Mouse (Mus musculus): ENCODE data around the gene Bag6.
"Not testable (repeated sequence)": the region's sequence is repeated elsewhere in the genome, so short reads cannot be mapped to it uniquely, and the experiment has no call there.

Gene Bag6

DNA sequence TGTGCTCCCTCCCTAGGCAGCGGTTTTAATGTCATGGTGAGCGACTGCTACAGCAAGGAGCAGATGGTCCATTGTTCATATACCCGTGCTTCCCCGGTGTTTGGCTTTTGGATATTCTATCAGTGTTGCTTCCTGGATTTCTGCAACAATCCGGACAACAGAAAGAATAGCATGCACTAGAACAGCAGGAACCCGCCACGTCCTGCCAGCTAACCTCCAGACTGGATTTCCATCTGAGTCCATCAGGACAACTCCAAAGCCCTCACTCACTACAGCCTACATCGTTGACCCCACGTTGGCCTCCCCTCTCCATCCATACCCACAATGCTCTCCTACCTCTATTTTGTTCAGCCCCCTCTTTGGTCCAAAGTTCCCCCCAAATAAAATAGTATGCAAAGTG, 23.2 kb upstream of the Bag6 start:
- DNase-seq (ENCODE audit: low spot score in 2 of 2) = no peak

DNA sequence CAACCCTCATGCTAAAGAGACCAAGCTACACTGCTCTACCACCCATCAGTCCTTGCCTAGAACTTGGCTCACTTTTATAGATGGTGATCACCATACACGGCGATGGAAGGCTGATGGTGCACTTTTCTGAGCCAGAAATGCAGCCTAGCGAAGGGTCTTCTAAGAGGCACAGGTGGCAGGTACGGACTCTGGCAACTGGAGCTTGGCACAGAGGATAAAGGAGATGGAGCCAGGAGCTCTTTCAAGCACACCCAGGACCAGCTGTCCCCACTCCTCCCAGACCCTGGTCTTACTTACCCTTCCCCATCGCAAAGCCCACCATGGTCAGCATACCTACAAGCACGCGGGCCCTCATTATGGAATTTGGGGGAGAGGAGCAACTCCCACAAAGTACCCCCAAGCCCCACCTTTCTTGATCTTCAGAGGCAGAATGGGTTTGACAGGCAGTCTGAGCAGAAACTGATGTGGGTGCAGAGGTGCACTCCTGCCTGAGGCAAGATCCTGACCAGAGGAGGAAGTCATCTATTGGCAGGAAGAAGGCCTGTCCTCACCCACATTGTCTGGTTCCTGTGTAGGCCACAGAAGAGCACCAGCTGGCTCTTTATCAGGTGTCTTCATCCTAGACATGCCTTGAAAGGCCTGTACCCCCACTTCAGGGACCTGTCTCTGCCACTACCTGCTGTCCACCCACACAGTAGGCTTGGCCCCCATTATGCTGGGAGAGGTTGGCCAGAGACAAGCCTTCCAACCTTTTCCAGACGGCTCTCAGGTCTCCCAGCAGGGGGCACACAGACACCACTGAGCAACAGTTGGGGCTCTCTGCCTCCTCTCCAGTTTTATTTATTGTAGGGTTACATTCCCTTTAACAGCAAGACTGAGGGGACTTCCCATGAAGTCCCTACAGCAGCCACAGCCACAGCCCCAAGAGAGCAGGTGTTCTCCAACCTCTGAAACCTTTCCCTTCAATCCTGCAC, 19.6 kb upstream of the Bag6 start, which contains the start of gene Ly6g5b:
TSS of gene Ly6g5b (minus strand) at position 383 of the 974 bp plus-strand sequence.
- DNase-seq (ENCODE audit: low spot score in 2 of 2) = peak; percentile 27 to 52

DNA sequence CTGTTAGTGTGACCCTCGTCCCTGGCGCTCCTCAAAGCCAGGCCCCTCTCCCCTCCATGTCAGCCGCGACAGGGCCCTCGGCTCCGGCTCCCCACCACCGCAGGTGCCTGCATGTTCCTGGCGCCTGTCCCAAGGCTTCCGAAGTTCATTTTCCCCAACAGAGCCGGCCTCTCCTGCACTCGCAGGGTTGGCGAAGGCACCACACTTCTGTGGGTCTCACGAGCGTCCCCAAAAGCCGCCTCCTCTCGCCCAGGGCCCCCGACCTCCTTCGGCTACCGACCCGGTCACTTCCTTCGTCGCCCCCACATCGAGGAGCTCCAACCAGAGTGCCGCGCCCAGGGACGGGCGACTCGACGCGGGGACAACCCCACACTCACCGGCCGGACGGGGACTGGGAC, 14.2 kb upstream of the Bag6 start:
- DNase-seq (ENCODE audit: low spot score in 2 of 2) = no peak

DNA sequence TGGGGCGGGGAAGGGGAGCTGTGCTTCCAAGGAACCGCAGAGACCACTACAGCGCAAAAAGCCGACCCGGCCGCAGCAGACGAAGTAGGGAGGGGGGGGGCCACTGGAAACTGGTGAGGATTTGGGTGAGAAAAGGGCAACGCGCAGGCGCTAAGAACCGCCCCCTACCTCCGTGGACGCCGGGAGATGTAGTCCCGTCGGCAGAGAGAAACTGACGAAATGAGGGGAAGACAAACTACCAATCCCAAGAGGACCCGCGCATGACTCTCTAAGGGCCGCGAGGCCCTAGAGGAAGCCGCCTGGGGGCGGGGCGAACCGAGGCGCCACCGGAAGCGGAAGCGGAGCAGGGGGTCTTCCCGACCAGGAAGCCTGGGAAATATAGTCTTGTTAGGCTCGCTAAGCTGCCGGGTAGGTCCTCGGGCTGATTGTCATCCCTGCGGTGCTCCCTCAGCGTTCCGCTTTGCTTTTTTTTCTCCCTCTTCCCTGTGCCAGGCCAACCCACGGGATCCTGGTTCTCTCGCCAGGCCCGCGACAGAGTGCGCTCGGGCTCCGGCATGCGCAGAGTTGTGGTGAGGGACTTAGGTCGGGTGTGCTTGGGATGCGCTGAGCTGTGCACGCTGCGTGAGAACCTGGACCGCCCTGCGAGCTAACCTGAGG, 13.7 kb upstream of the Bag6 start, which contains the start of gene Gpank1:
TSS of gene Gpank1 (plus strand) at position 313 of the 657 bp plus-strand sequence.
- DNase-seq (ENCODE audit: low spot score in 2 of 2) = peak; percentile 97

DNA sequence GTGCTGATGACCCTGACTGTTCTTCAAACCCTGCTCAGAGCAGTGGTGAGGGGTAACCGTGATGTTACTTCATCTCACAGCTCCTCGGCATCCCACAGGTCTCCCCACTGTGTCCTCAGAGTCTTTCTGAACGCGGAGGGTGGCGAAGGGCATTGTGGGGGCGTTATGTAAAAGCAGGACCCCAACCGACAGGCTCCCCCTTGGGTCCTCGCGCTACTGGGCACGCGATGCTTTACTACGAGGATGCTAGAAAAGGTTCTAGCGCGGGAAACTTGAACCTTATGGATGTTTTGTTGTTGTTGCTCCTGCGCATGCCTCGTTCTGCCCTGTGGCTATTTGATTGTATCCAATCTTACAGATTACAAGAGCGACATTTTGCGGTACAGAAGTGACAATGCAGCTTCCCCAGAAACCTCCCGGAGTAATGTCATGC, 13.1 kb upstream of the Bag6 start, which contains the start of gene Csnk2b:
TSS of gene Csnk2b (minus strand) at position 183 of the 433 bp plus-strand sequence.
- DNase-seq (ENCODE audit: low spot score in 2 of 2) = peak; percentile 38 to 52

DNA sequence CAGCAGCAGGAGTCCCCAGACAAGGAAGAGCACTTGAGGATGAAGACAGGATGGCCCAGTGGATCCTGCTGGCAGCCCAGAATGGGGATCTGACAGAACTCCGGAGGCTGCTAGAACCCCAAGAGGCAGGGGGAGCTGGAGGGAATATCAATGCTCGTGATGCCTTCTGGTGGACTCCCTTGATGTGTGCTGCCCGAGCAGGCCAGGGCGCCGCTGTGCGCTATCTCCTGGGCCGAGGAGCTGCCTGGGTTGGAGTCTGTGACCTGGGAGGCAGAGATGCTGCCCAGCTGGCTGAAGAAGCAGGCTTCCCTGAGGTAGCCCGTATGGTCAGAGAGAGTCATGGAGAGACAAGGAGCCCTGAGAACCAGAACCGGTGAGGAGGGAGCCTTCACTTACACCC, 11.7 kb upstream of the Bag6 start:
- not testable (repeated sequence) for DNase-seq (ENCODE audit: low spot score in 2 of 2)

DNA sequence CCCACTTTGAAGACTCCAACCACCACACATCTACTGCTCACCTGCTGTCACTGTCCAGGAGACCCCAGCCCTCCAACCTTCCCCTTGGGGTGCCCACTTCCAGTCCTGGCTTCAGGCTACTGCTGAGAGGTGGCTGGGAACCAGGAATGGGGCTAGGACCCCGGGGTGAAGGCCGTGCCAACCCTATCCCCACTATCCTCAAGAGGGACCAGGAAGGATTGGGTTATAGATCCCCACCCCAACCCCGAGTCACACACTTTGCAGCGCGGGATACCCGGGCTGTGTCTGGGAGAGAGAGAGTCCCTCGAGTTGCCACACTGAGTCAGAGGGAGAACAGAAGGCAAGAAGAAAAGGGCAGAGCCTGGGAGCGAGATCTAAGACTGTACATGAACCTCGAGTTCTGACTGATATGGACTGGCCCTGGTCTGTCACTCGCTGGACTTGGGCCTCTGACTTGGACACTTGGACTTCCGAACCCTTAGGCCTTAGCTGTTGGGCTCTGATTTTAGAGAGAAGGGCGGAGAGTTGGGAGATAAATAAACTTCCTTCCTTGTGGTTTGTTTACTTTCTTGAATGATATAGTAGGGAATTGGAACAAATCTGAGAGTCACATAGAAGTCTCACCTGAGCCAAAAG, 10.6 kb upstream of the Bag6 start:
- DNase-seq (ENCODE audit: low spot score in 2 of 2) = not testable (repeated sequence)

DNA sequence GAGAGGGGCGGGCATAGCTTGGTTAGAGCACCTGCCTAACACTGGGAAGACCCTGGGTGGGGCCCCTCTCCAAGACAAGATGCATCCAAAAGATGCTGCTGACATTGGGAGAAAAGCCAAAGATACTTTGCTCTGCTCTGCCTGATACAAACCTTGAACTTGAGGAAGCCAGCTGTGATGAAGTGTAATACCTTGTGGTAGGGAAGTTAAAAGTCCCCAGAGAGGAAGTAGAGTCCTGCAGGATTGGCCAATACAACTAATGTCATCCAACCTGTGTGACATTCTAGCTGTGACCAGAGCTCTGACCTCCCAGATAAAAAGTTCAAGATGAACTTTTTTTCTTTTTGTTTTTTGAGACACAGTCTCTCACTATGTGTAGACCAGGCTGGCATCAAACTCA, 9.9 kb upstream of the Bag6 start:
- no peak for DNase-seq (ENCODE audit: low spot score in 2 of 2)

DNA sequence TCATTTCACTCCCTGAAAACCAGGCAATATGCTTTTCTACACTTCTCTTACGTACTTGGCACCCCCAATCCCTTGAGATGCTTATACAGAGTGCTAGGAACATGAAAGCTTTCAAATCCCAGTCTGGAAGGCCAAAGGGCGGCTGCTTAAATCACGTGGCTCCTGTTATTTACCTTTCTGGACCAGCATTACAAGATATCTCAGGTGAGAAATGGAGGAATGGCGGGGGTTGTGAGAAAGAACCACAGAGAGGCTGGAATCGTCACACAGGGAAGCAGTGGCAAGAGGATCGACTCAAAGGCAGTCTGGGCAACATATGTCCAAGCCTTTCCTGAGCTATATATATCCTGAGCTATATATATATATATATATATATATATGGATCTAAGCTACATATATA, 9.4 kb upstream of the Bag6 start:
- no peak for DNase-seq (ENCODE audit: low spot score in 2 of 2)

DNA sequence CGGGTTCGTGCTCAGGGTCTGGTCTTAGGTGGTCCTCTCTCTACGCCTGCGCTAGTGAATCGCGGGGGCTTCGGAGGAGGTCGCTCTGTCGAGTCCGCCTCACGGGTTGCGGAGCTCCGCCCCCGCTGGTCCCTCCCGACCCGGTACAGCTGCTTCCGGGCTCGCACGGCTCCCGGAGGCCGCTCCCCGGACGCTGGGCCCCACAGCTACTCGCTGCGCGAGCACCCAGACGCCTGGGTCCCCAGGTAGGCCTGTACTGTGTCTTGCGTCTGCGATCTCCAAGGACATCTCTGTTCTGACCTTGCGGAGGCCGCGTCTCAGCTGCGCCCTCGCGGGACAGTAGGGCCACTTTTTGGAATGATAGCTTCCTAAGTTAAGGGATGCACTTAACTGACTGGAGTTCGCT, 8.8 kb upstream of the Bag6 start, which contains the start of gene D17H6S53E:
TSS of gene D17H6S53E (plus strand) at position 168 of the 406 bp plus-strand sequence.
- DNase-seq (ENCODE audit: low spot score in 2 of 2) = peak; percentile 61 to 75

DNA sequence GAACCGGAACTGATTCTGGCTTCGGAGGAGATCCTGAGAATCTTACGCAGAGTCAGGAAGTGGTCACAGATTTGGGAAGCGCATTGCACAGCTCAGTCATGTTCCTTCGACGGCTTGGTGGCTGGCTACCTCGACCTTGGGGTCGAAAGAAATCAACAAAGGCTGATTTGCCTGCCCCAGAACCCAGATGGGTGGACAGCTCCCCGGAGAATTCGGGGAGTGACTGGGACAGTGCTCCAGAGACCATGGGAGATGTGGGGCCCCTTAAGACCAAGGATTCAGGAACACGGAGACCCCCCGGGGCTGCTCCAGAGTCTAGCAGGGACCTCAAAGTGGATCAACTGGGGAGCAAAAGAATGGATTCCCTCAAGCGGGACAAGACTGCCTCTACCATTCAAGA, 8.0 kb upstream of the Bag6 start:
- DNase-seq (ENCODE audit: low spot score in 2 of 2) = no peak

DNA sequence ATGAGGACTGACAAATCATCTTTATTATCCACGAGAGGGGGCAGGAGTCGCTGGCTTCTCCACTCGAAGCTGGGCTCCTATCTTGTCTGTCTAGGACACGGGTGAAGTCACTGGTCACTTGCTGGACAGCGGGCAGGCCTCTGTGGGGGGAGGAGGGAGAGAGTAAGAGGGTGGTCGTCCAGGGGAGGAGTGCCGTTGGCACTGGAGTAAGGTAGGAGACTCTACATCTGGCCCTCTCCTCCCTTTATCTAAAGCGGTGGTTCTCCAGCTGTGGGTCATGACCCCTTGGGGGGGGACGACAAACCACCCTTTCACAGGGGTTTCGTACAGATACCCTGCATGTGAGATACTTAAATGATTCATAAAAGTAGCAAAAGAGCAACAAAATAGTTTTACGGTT, 6.0 kb upstream of the Bag6 start:
- no peak for DNase-seq (ENCODE audit: low spot score in 2 of 2)

DNA sequence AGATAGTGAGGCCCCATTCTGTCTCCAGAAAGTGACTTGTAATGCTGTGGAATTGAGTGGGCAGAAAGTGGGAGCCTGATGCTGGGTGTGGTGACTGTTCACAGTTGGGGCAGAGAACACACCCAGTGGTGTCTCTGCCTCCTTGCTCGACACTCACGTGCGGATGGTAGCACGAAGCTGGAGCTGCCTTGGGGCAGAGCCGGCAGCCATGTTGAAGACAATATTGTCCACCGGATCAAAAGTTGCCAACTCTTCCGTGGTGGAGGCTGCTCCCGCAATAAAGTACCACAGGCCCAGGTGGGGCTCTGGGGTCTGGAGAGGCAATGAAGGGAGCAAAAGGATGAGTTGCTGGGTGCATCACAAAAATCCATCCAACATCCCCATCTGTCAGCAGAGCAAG, 3.9 kb upstream of the Bag6 start:
- DNase-seq (ENCODE audit: low spot score in 2 of 2) = no peak

DNA sequence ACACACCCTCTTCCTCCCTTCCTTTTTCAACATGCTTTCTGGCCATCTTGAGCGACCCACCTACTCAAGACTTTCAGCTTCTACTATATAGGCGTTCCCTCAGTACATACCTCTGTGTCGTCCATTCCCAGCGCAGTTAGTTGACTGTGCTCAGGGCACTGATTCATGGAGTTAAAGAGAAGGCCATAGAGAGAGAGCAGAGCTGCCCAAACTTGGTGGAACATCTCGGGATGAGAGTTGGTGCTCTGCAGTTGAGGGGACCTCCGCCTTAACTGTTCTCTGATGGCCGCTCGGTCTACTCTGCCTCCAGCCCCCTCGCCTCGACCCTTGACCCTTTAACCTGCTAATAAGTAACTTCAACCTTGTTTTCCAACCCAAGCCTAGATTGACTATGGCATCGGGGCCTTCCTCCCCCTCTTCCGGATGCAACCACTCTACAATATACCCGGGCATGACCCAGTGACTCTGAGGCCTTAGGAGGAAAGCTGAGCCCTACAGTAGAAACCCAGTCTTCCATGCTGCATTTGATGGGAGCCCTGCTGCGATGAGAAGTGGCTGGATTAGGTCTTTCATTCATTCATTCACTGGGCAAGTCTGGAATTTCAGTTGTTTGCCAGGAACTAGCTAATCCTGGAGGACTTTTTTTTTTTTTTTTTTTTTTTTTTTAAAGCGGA, 3.3 kb upstream of the Bag6 start, which contains the start of gene Apom:
TSS of gene Apom (minus strand) at position 551 of the 674 bp plus-strand sequence.
- no peak for DNase-seq (ENCODE audit: low spot score in 2 of 2)

DNA sequence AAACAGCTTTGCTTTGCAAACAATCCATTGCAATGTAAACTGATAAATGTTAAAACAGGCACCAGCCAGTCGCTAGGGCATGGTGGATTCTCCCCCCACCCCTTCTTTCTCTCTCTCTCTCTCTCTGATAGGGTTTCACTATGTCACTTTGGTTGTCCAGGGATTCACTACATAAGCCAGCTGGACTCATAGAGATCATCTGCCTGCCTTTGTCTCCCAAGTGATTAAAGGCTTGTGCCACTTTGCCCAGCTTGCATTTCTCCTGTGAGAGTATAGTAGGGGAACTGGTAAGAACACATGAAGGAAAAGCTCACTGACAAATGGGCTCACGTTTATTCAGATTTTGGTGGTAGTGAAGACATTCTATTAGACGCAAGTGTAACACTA, 2.8 kb upstream of the Bag6 start:
- no peak for DNase-seq (ENCODE audit: low spot score in 2 of 2)

DNA sequence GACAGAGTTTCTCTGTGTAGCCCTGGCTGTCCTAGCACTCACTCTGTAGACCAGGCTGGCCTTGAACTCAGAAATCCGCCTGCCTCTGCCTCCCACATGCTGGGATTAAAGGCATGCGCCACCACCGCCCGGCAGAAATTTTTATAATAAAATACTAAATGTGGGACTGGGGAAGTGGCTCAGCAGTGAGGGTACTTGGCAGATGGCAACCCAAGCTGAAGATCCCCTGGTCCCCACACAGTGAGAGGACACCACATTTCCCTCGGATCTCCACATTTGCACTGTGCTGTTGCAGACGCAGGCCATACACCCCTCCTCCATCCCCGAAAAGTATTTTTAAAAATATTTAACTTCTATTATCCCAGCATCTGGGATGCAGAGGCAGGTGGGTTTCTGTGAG, 1.5 kb upstream of the Bag6 start:
- no peak for DNase-seq (ENCODE audit: low spot score in 2 of 2)

DNA sequence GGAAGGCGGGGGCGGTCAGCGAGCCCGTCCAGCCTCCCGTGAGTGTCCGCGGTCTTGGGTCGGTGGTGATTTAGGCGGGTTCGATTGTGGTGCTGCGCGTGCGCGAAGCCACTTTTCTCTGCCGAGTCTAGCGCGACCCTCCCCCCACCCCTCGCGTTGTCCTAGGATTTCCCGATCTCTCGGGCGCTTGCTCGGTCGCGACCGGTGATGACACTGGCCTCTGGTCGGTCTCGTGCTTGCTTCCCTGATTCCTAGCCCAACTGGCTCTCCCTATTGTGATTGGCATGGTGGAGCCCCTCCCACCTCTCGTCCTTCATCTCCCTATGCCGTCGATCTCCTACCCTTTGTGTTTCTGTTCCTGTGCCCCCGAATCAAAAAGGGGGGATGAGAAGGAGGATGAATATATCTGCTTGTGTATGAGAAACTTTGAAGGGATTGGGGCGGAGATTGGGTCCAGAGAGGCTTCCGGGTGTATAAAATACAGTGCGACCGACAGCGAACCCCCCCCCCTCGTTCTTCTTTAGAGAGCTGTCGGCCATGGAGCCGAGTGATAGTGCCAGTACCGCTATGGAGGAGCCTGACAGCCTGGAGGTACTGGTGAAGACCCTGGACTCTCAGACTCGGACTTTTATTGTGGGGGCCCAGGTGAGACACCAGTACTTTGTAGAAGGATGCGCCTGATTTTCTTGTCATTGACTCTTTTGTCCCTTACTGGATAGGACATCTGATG, 778 bp downstream of the Bag6 start:
- no peak for DNase-seq (ENCODE audit: low spot score in 2 of 2)

DNA sequence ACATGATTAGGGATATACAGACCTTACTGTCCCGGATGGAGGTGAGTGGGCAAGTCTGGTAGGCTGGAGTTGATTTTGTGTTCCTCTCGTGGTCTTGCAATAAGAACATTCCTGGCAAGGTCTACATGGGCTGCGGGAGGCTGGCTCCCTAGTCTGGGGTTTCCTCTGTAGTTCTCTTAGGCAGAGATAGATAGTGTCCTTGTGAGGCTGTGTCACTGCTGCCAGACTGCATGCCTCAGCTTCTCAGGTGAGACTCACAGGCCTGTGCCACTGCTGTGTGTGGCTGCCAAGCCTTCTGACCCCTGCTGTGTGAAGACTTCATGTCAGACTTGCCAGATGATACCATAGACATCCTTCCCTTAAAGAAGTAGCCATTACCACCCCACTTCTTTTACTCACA, 4.3 kb downstream of the Bag6 start:
- no peak for DNase-seq (ENCODE audit: low spot score in 2 of 2)

DNA sequence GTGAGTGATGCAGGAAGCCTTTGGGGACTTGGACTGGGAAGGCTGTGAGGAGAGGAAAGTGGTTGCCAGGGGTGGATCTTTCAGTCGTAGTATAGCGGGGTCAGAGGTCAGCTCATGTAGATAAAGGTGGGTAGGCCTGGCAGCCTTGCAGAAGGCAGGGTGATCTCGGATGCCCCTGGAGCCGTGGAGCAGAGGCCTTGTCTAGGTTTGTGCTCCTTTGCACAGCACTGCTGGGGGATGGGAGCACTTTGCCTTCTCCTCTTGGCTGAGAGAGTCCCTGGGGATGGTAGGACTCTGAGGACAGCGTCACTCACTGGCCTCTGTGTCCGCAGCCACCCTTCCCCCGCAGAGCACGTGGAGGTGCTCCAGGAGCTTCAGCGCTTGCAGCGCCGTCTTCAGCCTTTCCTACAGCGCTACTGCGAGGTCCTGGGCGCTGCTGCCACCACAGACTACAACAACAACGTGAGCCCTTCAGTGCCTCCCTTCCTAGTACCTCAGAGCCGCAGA, 5.6 kb downstream of the Bag6 start:
- DNase-seq (ENCODE audit: low spot score in 2 of 2) = no peak

DNA sequence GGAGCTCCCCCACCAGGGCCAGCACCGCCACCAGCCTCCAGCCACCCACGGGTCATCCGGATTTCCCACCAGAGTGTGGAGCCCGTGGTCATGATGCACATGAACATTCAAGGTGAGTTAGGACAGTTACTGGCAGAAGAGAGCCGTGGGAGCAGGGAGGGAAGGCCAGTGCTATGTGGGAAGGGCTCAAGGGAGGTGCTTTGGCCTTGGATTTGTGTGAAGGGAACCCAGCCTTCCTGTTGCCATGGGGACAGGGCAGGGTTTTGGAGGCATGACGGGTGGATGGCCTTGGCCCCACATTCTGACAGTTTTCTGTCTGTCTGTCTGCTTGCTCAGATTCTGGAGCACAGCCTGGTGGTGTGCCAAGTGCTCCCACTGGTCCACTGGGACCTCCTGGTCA, 7.0 kb downstream of the Bag6 start:
- DNase-seq (ENCODE audit: low spot score in 2 of 2) = no peak

DNA sequence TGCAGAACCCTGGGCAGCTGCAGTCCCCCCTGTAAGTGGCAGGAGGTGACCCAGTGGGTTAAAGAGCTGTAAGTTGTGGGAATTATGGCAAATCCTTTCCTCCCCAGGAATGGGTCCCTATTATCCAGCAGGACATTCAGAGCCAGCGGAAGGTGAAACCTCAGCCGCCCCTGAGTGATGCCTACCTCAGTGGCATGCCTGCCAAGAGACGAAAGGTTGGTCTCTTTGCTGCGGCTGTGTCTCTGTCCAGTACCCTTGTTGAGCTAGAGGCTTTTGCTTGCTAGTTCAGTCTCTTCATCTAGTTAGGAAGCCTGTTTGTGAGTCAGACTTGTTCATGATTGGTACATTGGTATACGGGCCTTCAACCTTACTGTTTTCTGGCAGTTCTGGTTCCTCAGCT, 11.2 kb downstream of the Bag6 start:
- DNase-seq (ENCODE audit: low spot score in 2 of 2) = no peak
